Mouse (Mus musculus): ENCODE results near the gene Gm45713.

- TF ChIP-seq CTCF (IDR thresholded peaks at IDR 0.05; ENCODE audit: control insufficient read depth, insufficient read depth, insufficient replicate concordance, low read depth, low read length), result no peak
- no peak for TF ChIP-seq POLR2A (IDR thresholded peaks at IDR 0.05; ENCODE audit: control insufficient read depth, low read depth, low read length)
Observed at GRCm38 (mm10) chr7:45104941-45105340, 31.1 kb downstream of the Gm45713 start.

Data from testis, adult 2 months (tissue).